Mouse (Mus musculus) MEL (cell line): Measurements from ENCODE around the gene Ern1. TPM values are rescaled to one million over a fixed set of nuclear protein-coding genes. Genes with fewer than 3 reads are reported as not detected.

Experiments
- DNase-seq: peaks from one replicate; pipeline ENCODE4 v3.0.0; 2011; ENCODE audit warnings: low read depth, low spot score
- H3K27ac ChIP-seq: 2 replicates; pipeline ENCODE4 v1.5.1; 2012; ENCODE audit warnings: low read depth, mild to moderate bottlenecking, control low read depth, low read length, moderate library complexity; ENCODE audit not compliant: control insufficient read depth
- H3K27me3 ChIP-seq, 2 experiments: fragments of 150-350 bp in 1 of 2; sonication (generic) in 1 of 2; 2 replicates each; pipeline ENCODE4 v1.6.1; 2012; ENCODE audit warnings: low read length in 2 of 2, mild to moderate bottlenecking in 2 of 2, improper control_type of control experiment in 1 of 2, moderate library complexity in 1 of 2; ENCODE audit not compliant: insufficient read depth in 2 of 2, control insufficient read depth in 1 of 2
- H3K36me3 ChIP-seq, 2 experiments: 2 replicates each; pipeline ENCODE4 v1.6.1; 2012 to 2014; ENCODE audit warnings: low read length in 2 of 2, improper control_type of control experiment in 1 of 2, inconsistent platforms in 1 of 2, mild to moderate bottlenecking in 1 of 2; ENCODE audit not compliant: insufficient read depth in 2 of 2, control insufficient read depth in 1 of 2
- H3K4me1 ChIP-seq, 2 experiments: fragments of 150-350 bp in 1 of 2; sonication (generic) in 1 of 2; 2 replicates each; pipeline ENCODE4 v1.6.1; 2012; ENCODE audit warnings: low read length in 2 of 2, improper control_type of control experiment in 1 of 2, mild to moderate bottlenecking in 1 of 2; ENCODE audit not compliant: insufficient read depth in 2 of 2, control insufficient read depth in 1 of 2
- H3K4me3 ChIP-seq, 2 experiments: fragments of 150-350 bp in 1 of 2; sonication (generic) in 1 of 2; 2 replicates each; pipeline ENCODE4 v1.5.1; 2012; ENCODE audit warnings: low read depth in 2 of 2, low read length in 2 of 2, mild to moderate bottlenecking in 2 of 2, moderate library complexity in 2 of 2, control low read depth in 1 of 2, improper control_type of control experiment in 1 of 2; ENCODE audit not compliant: control insufficient read depth in 1 of 2, insufficient read depth in 1 of 2
- H3K79me2 ChIP-seq: 2 replicates; pipeline ENCODE4 v1.6.1; 2012; ENCODE audit warnings: mild to moderate bottlenecking, low read length, moderate library complexity; ENCODE audit not compliant: control insufficient read depth, poor library complexity, insufficient read depth
- H3K9ac ChIP-seq: 2 replicates; pipeline ENCODE4 v1.6.1; 2012; ENCODE audit warnings: low read depth, mild to moderate bottlenecking, control low read depth, low read length, moderate library complexity; ENCODE audit not compliant: control insufficient read depth, poor library complexity, severe bottlenecking
- H3K9me3 ChIP-seq: fragments of 150-350 bp; sonication (generic); replicated peaks from 2 replicates; pipeline ENCODE4 v1.6.1; 2012; ENCODE audit warnings: mild to moderate bottlenecking, low read length, improper control_type of control experiment, moderate library complexity; ENCODE audit not compliant: insufficient read depth
- BHLHE40 ChIP-seq: IDR thresholded peaks from 2 replicates; pipeline ENCODE4 v1.6.1; 2012; ENCODE audit warnings: low read depth, mild to moderate bottlenecking, inconsistent platforms, low read length, improper control_type of control experiment, borderline replicate concordance
- CHD2 ChIP-seq: IDR thresholded peaks from 2 replicates; pipeline ENCODE4 v1.6.1; 2011; ENCODE audit warnings: low read length, improper control_type of control experiment
- CTCF ChIP-seq, 3 experiments: IDR thresholded peaks in 2 of 3; conservative IDR thresholded peaks in 1 of 3; 2 replicates each; pipeline ENCODE4 v1.5.1; 2011 to 2012; ENCODE audit warnings: low read length in 3 of 3, low read depth in 2 of 3, mild to moderate bottlenecking in 2 of 3, improper control_type of control experiment in 1 of 3, inconsistent platforms in 1 of 3, mixed read lengths in 1 of 3, moderate library complexity in 1 of 3; ENCODE audit not compliant: control insufficient read depth in 1 of 3, insufficient read depth in 1 of 3, poor library complexity in 1 of 3, severe bottlenecking in 1 of 3
- E2F4 ChIP-seq: IDR thresholded peaks from 2 replicates; pipeline ENCODE4 v1.6.1; 2011; ENCODE audit warnings: low read depth, low read length, improper control_type of control experiment, borderline replicate concordance
- ELF1 ChIP-seq: IDR thresholded peaks from 2 replicates; pipeline ENCODE4 v1.6.1; 2014; ENCODE audit warnings: low read depth, mild to moderate bottlenecking, inconsistent platforms, low read length, improper control_type of control experiment, moderate library complexity
- EP300 ChIP-seq, 2 experiments: IDR thresholded peaks; 2 replicates each; pipeline ENCODE4 v1.6.1; 2011; ENCODE audit warnings: improper control_type of control experiment in 2 of 2, low read length in 2 of 2, low read depth in 1 of 2, mild to moderate bottlenecking in 1 of 2
- GATA1 ChIP-seq: IDR thresholded peaks from 2 replicates; pipeline ENCODE4 v1.6.1; 2011; ENCODE audit warnings: low read depth, low read length, improper control_type of control experiment
- HCFC1 ChIP-seq: IDR thresholded peaks from 2 replicates; pipeline ENCODE4 v1.6.1; 2012; ENCODE audit warnings: low read depth, mild to moderate bottlenecking, inconsistent platforms, low read length, improper control_type of control experiment, moderate library complexity
- KAT2A ChIP-seq: conservative IDR thresholded peaks from 2 replicates; pipeline ENCODE4 v1.6.1; 2012; ENCODE audit warnings: low read depth, low read length, improper control_type of control experiment, inconsistent platforms
- MAFK ChIP-seq: IDR thresholded peaks from 2 replicates; pipeline ENCODE4 v1.6.1; 2011; ENCODE audit warnings: low read depth, mild to moderate bottlenecking, low read length, improper control_type of control experiment, borderline replicate concordance
- MAX ChIP-seq: IDR thresholded peaks from 2 replicates; pipeline ENCODE4 v1.6.1; 2011; ENCODE audit warnings: low read length, improper control_type of control experiment
- MAZ ChIP-seq: IDR thresholded peaks from 2 replicates; pipeline ENCODE4 v1.6.1; 2012; ENCODE audit warnings: low read depth, mild to moderate bottlenecking, inconsistent platforms, low read length, improper control_type of control experiment
- MEF2A ChIP-seq: IDR thresholded peaks from 2 replicates; pipeline ENCODE4 v1.6.1; 2014; ENCODE audit warnings: low read depth, mild to moderate bottlenecking, inconsistent platforms, low read length, improper control_type of control experiment; ENCODE audit not compliant: poor library complexity, insufficient replicate concordance, severe bottlenecking; ENCODE audit errors: extremely low read depth
- MXI1 ChIP-seq: IDR thresholded peaks from 2 replicates; pipeline ENCODE4 v1.6.1; 2011; ENCODE audit warnings: mild to moderate bottlenecking, low read depth, low read length, improper control_type of control experiment
- MYB ChIP-seq: IDR thresholded peaks from 2 replicates; pipeline ENCODE4 v1.6.1; 2011; ENCODE audit warnings: mild to moderate bottlenecking, low read depth, low read length, improper control_type of control experiment
- MYC ChIP-seq: IDR thresholded peaks from 2 replicates; pipeline ENCODE4 v1.6.1; 2011; ENCODE audit warnings: low read depth, mild to moderate bottlenecking, low read length, improper control_type of control experiment, moderate library complexity
- NELFE ChIP-seq: IDR thresholded peaks from 2 replicates; pipeline ENCODE4 v1.6.1; 2011; ENCODE audit warnings: low read depth, low read length, improper control_type of control experiment
- RAD21 ChIP-seq: IDR thresholded peaks from 2 replicates; pipeline ENCODE4 v1.6.1; 2011; ENCODE audit warnings: mild to moderate bottlenecking, low read depth, low read length, improper control_type of control experiment
- RCOR1 ChIP-seq: IDR thresholded peaks from 2 replicates; pipeline ENCODE4 v1.6.1; 2012; ENCODE audit warnings: low read depth, mild to moderate bottlenecking, inconsistent platforms, low read length, improper control_type of control experiment
- SIN3A ChIP-seq: IDR thresholded peaks from 2 replicates; pipeline ENCODE4 v1.6.1; 2012; ENCODE audit warnings: low read length, improper control_type of control experiment, inconsistent platforms
- SMC3 ChIP-seq: IDR thresholded peaks from 2 replicates; pipeline ENCODE4 v1.6.1; 2011; ENCODE audit warnings: low read depth, low read length, improper control_type of control experiment
- TAL1 ChIP-seq: IDR thresholded peaks from 2 replicates; pipeline ENCODE4 v1.6.1; 2012; ENCODE audit warnings: mild to moderate bottlenecking, inconsistent platforms, low read length, moderate library complexity, mixed read lengths
- UBTF ChIP-seq: IDR thresholded peaks from 2 replicates; pipeline ENCODE4 v1.6.1; 2012; ENCODE audit warnings: low read depth, mild to moderate bottlenecking, inconsistent platforms, low read length, improper control_type of control experiment, moderate library complexity, borderline replicate concordance; ENCODE audit not compliant: insufficient read depth
- USF1 ChIP-seq: IDR thresholded peaks from 2 replicates; pipeline ENCODE4 v1.6.1; 2014; ENCODE audit warnings: low read depth, mild to moderate bottlenecking, inconsistent platforms, low read length, improper control_type of control experiment, moderate library complexity
- USF2 ChIP-seq, 2 experiments: IDR thresholded peaks; 2 replicates each; pipeline ENCODE4 v1.6.1; 2011 to 2012; ENCODE audit warnings: improper control_type of control experiment in 2 of 2, low read length in 2 of 2, borderline replicate concordance in 1 of 2, inconsistent platforms in 1 of 2, low read depth in 1 of 2, mild to moderate bottlenecking in 1 of 2; ENCODE audit not compliant: insufficient read depth in 1 of 2
- ZC3H11A ChIP-seq: IDR thresholded peaks from 2 replicates; pipeline ENCODE4 v1.6.1; 2012; ENCODE audit warnings: low read depth, mild to moderate bottlenecking, inconsistent platforms, low read length, improper control_type of control experiment
- ZKSCAN1 ChIP-seq: IDR thresholded peaks from 2 replicates; pipeline ENCODE4 v1.6.1; 2012; ENCODE audit warnings: low read depth, mild to moderate bottlenecking, inconsistent platforms, low read length, improper control_type of control experiment, moderate library complexity
- ZMIZ1 ChIP-seq: IDR thresholded peaks from 2 replicates; pipeline ENCODE4 v1.6.1; 2012; ENCODE audit warnings: low read depth, mild to moderate bottlenecking, inconsistent platforms, low read length, improper control_type of control experiment, moderate library complexity
- polyA plus RNA-seq, 2 experiments: library from polyadenylated mRNA; stranded (reverse) in 1 of 2; unstranded in 1 of 2; fragments of >175 nt in 1 of 2; fragments of >200 nt in 1 of 2; gene quantifications; 2 replicates each; pipeline versions ENCODE4 v1.2.1 to v1.2.4; 2012; ENCODE audit warnings: low replicate concordance in 2 of 2, low read depth in 1 of 2; ENCODE audit not compliant: insufficient read length in 2 of 2, insufficient read depth in 1 of 2, missing spikeins in 1 of 2
- total RNA-seq: library from RNA; depleted of rRNA; stranded (reverse); fragments of 300-350 nt; gene quantifications from 2 replicates; pipeline ENCODE4 v1.2.3, GENCODE M21; 2012

The Ern1 gene
- total and polyA plus RNA-seq, 3 experiments = 4.3 to 5.7 TPM; not detected in 1

- Histone ChIP-seq H3K27me3 (no peaks in the 10 kb centered on the region), H3K9ac (no peak overlapping the region), H3K79me2 (peaks cover 9% of the 10 kb centered on the region), H3K4me3 (no peak overlapping the region), H3K9me3 (no peaks in the 10 kb centered on the region), H3K4me1 (peaks cover 5 to 15% of the 10 kb centered on the region in 2 experiments; a peak in 2 of 4 replicates), H3K36me3 (peaks cover 0 to 18% of the 10 kb centered on the region in 2 experiments; a peak in 2 of 4 replicates), H3K27ac (no peak overlapping the region)
- DNase-seq = no peak
- TF ChIP-seq USF2 (IDR thresholded peaks at IDR 0.05; ENCODE audit: borderline replicate concordance in 1 of 2, insufficient read depth in 1 of 2, low read depth in 1 of 2, low read length in 2 of 2) (no peak), MAFK (no peak), TAL1 (no peak), MXI1 (no peak), SMC3 (no peak), CHD2 (no peak), ZC3H11A (no peak), CTCF (IDR thresholded peaks at IDR 0.05 in 2 of 3, conservative IDR thresholded peaks at IDR 0.05 in 1 of 3; ENCODE audit: control insufficient read depth in 1 of 3, insufficient read depth in 1 of 3, low read depth in 2 of 3, low read length in 3 of 3, poor library complexity in 1 of 3, severe bottlenecking in 1 of 3) (no peak), MAZ (no peak), HCFC1 (no peak), RAD21 (no peak), MYC (no peak), UBTF (no peak), MAX (no peak)
Measured at GRCm38 (mm10) chr11:106498739-106499379, 11.2 kb upstream of the Ern1 start.

- H3K27me3 ChIP-seq = no peaks in the 10 kb centered on the region
- H3K27ac ChIP-seq = no peak overlapping the region
- H3K36me3 ChIP-seq = peaks cover 0 to 11% of the 10 kb centered on the region in 2 experiments; a peak in 2 of 4 replicates
- no peak overlapping the region for H3K4me3 ChIP-seq
- H3K4me1 ChIP-seq = peaks cover 5 to 8% of the 10 kb centered on the region in 2 experiments; a peak in 2 of 4 replicates
- DNase-seq = peak; percentile 56
- peaks cover 9% of the 10 kb centered on the region for H3K79me2 ChIP-seq
- no peaks in the 10 kb centered on the region for H3K9me3 ChIP-seq
- H3K9ac ChIP-seq = no peak overlapping the region
- TF ChIP-seq BHLHE40 = no peak
- no peak for TF ChIP-seq E2F4
- TF ChIP-seq CTCF (IDR thresholded peaks at IDR 0.05 in 2 of 3, conservative IDR thresholded peaks at IDR 0.05 in 1 of 3; ENCODE audit: control insufficient read depth in 1 of 3, insufficient read depth in 1 of 3, low read depth in 2 of 3, low read length in 3 of 3, poor library complexity in 1 of 3, severe bottlenecking in 1 of 3) = peak; percentile 6 to 50 (median 20); a peak in 2 of 6 replicates
- TF ChIP-seq MYB = no peak
- TF ChIP-seq MAFK = no peak
- no peak for TF ChIP-seq GATA1
- TF ChIP-seq KAT2A = no peak
- TF ChIP-seq MEF2A = no peak
- TF ChIP-seq UBTF = no peak
- no peak for TF ChIP-seq ELF1
- peak; percentile 56; the same call in 1 of the 2 replicates for TF ChIP-seq ZC3H11A
- peak; percentile 73 for TF ChIP-seq SMC3
- 0 out of 2 replicates have a peak, but pooled peaks have one; percentile 27 for TF ChIP-seq USF1
- no peak for TF ChIP-seq HCFC1
- TF ChIP-seq ZMIZ1 = no peak
- TF ChIP-seq EP300 (IDR thresholded peaks at IDR 0.05; ENCODE audit: low read depth in 1 of 2, low read length in 2 of 2) = no peak
- TF ChIP-seq MAZ = no peak
- TF ChIP-seq MXI1 = no peak
- 0 out of 2 replicates have a peak, but pooled peaks have one; percentile 30 for TF ChIP-seq RCOR1
- TF ChIP-seq CHD2 = no peak
- no peak for TF ChIP-seq NELFE
- no peak for TF ChIP-seq ZKSCAN1
- peak; percentile 27; the same call in 1 of the 2 replicates for TF ChIP-seq SIN3A
Measured at GRCm38 (mm10) chr11:106497926-106498325, 10.3 kb upstream of the Ern1 start.
